Mouse (Mus musculus) midbrain, postnatal 0 days (tissue): ENCODE data around the gene Zfp449. TPM values are rescaled to one million over a fixed set of nuclear protein-coding genes. Genes with fewer than 3 reads are reported as not detected.
"Not testable (repeated sequence)": the region's sequence is repeated elsewhere in the genome, so short reads cannot be mapped to it uniquely, and the experiment has no call there.

ENCODE experiments used
- ATAC-seq: fragments of 200-750 bp; cut with Nextera tagmentation; 2 replicates; pipeline ENCODE4 v1.8.0; 2017; ENCODE audit warnings: moderate number of reproducible peaks, mild to moderate bottlenecking, moderate TSS enrichment, moderate library complexity; ENCODE audit not compliant: low FRiP score
- DNase-seq: peaks from one replicate; pipeline ENCODE4 v3.0.0-alpha.2; 2015; ENCODE audit warnings: low spot score
- H3K27ac ChIP-seq: fragments of 300-500 bp; sonication (generic); 2 replicates; pipeline ENCODE4 v1.5.1; 2014; ENCODE audit warnings: low read depth, mild to moderate bottlenecking, low read length, mixed read lengths
- H3K27me3 ChIP-seq: fragments of 300-500 bp; sonication (generic); 2 replicates; pipeline ENCODE4 v1.6.1; 2014; ENCODE audit warnings: low read length, control low read depth, mixed read lengths; ENCODE audit not compliant: insufficient read depth
- H3K36me3 ChIP-seq: fragments of 300-500 bp; sonication (generic); 2 replicates; pipeline ENCODE4 v1.6.1; 2014; ENCODE audit warnings: low read length, control low read depth, mixed read lengths; ENCODE audit not compliant: insufficient read depth
- H3K4me1 ChIP-seq: fragments of 300-500 bp; sonication (generic); 2 replicates; pipeline ENCODE4 v1.6.1; 2014; ENCODE audit warnings: mild to moderate bottlenecking, control low read depth, antibody characterized with exemption, low read length, mixed read lengths; ENCODE audit not compliant: insufficient read depth
- H3K4me2 ChIP-seq: fragments of 300-500 bp; sonication (generic); 2 replicates; pipeline ENCODE4 v1.6.1; 2014; ENCODE audit warnings: low read depth, mild to moderate bottlenecking, low read length, mixed read lengths; ENCODE audit not compliant: poor library complexity, severe bottlenecking
- H3K4me3 ChIP-seq: fragments of 300-500 bp; sonication (generic); 2 replicates; pipeline ENCODE4 v1.5.1; 2014; ENCODE audit warnings: low read depth, mild to moderate bottlenecking, low read length, moderate library complexity
- H3K9ac ChIP-seq: fragments of 300-500 bp; sonication (generic); replicated peaks from 2 replicates; pipeline ENCODE4 v1.6.1; 2014; ENCODE audit warnings: mild to moderate bottlenecking, low read length, moderate library complexity, mixed read lengths; ENCODE audit not compliant: poor library complexity, severe bottlenecking
- H3K9me3 ChIP-seq: fragments of 300-500 bp; sonication (generic); 2 replicates; pipeline ENCODE4 v1.6.1; 2016; ENCODE audit warnings: low read length, control low read depth
- CTCF ChIP-seq: IDR thresholded peaks from 2 replicates; pipeline ENCODE4 v1.5.1; 2016; ENCODE audit warnings: antibody characterized with exemption, mild to moderate bottlenecking
- WGBS: fragments of 180-500 bp; shearing (Covaris S2); extraction: QIAGEN DNeasy Blood & Tissue Kit; methylation state at CpG from one replicate; pipeline ENCODE4 v1.1.7; 2014; 5-methylcytosine and 5-hydroxymethylcytosine counted together
- polyA plus RNA-seq: library from polyadenylated mRNA; unstranded; fragments of >200 nt; fragmentation: Nextera tagmentation; extraction: Ambion mirVana; gene quantifications from 2 replicates; pipeline ENCODE4 v1.2.1, GENCODE M21; 2015
- total RNA-seq: library from RNA; depleted of rRNA; stranded (reverse); fragments of >200 nt; gene quantifications from 2 replicates; pipeline ENCODE4 v1.2.3, GENCODE M21; 2014

Gene Zfp449
- total and polyA plus RNA-seq, 2 experiments from 2014 or later = 3.4 to 5.3 TPM

DNA sequence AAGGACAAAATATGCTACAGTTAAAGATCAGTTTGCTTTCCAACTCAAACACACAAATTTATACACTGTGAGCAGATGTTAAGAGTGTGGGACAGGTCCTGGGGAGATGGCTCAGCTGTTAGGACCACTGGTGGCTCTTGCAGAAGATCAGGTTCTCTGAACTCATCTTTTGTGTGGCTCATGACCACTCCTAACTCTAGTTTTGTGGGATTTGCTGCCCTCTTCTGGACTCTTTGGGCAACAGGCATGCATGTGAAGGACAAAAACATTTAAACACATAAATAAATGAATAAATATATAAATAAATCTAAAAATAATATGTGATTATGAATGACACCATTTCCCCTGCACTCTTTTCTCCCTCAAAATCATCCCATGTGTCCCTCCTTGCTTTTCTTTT lies 5.9 kb upstream of the Zfp449 start:
- peak; percentile 55 for DNase-seq
- H3K27ac ChIP-seq = no peak overlapping the region
- no peak overlapping the region for H3K9ac ChIP-seq
- H3K9me3 ChIP-seq = no peaks in the 10 kb centered on the region
- no peaks in the 10 kb centered on the region for H3K36me3 ChIP-seq
- TF ChIP-seq CTCF = peak; percentile 65
- H3K27me3 ChIP-seq = no peaks in the 10 kb centered on the region
- ATAC-seq = no peak
- no peaks in the 10 kb centered on the region for H3K4me1 ChIP-seq
- H3K4me2 ChIP-seq = no peak overlapping the region
- no peak overlapping the region for H3K4me3 ChIP-seq

DNA sequence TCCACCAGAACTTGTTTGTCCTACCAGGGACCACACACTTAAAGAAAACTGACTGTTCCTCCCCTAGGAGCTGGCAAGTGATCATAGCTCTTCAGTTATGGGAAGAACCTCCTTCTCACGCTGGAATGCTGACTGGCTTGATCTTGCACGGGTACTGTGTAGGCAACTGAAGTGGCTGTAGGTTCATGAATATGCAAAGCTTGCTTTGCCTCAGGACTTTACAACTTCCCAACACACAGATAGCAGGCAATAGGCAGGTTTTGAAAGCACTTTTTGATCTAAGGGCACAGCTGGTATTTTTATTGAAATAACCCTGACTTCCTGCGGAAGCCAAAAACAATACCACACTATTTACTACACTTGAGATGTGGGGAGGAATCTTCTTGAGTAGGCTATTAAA lies 3.3 kb upstream of the Zfp449 start:
- H3K9me3 ChIP-seq = no peaks in the 10 kb centered on the region
- no peaks in the 10 kb centered on the region for H3K27me3 ChIP-seq
- no peak for DNase-seq
- no peak overlapping the region for H3K4me2 ChIP-seq
- no peak for TF ChIP-seq CTCF
- H3K27ac ChIP-seq = no peak overlapping the region
- H3K4me3 ChIP-seq = no peak overlapping the region
- no peaks in the 10 kb centered on the region for H3K36me3 ChIP-seq
- 72% methylated on average over 3 of the region's 3 CpGs for WGBS
- no peaks in the 10 kb centered on the region for H3K4me1 ChIP-seq
- ATAC-seq = no peak
- H3K9ac ChIP-seq = no peak overlapping the region

DNA sequence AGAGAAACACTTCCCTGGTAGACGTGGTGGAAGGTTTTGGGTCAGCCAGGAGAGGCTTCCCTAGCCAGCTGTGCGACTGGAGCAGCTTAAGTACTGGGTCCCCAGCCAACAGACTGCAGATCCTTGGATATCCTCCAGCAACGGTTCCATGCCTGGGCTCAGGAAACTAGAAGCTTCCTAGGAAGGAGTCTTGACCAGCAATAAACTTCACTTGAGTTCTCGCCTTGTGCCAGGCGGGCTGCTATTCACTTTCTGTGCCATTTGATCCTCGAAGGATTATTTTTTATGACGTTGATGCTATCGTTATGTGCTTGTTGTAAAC lies 693 bp downstream of the Zfp449 start:
- Histone ChIP-seq H3K27ac (no peak overlapping the region), H3K4me1 (no peaks in the 10 kb centered on the region), H3K4me2 (peak overlapping the region; percentile 54), H3K4me3 (peak overlapping the region; percentile 51), H3K9ac (peak overlapping the region; percentile 46), H3K27me3 (no peaks in the 10 kb centered on the region), H3K9me3 (no peaks in the 10 kb centered on the region), H3K36me3 (no peaks in the 10 kb centered on the region)
- ATAC-seq (peak; percentile 57; the same call in 1 of the 2 replicates), DNase-seq (peak; percentile 55)
- TF ChIP-seq CTCF = no peak
- 54% methylated on average over 8 of the region's 8 CpGs for WGBS

DNA sequence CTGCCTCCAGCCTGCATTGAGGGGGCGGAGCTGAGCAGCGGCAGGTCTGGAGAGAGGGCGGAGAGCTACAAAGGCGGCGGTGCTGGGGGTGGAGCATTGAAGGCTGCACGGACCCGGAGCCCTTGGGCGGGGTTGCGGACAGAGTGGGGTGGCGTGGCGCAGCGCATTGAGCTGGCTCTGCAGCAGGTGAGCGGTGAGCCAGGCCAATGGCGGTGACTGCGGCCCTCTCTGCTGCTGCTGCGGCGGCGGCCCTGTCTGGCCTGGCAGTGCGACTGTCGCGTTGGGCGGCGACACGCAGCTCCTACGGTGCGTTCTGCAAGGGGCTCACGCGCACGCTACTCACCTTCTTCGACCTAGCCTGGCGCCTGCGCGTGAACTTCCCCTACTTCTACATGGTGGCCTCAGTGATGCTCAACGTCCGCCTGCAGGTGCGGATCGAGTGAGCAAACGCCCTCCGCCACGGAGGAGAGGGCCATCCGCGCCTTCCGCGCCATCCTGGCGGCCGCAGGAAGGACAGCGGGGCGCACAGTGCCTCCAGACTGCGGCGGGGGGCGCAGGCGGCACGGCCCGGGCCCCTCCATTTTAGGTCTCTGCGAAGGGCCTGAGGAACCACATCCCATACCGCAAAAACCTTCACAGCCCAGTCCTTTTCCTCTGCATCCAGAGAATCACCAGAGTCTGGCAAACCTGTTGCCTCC lies 28.4 kb downstream of the Zfp449 start, which contains the start of gene Smim10l2a:
Gene Smim10l2a (plus strand): TSS at position 156 of the 698 bp plus-strand sequence.
- 25% methylated on average over 36 of the region's 56 CpGs for WGBS
- Histone ChIP-seq H3K4me3 (peak within 1 kb of the TSS; percentile 42), H3K9ac (peak within 1 kb of the TSS; percentile 60), H3K4me2 (peak within 1 kb of the TSS; percentile 49), H3K27ac (peak within 1 kb of the TSS; percentile 73; the same call in 1 of the 2 replicates)
- peak; percentile 61 for DNase-seq
- not testable (repeated sequence) for H3K27me3 ChIP-seq, H3K4me1 ChIP-seq, H3K36me3 ChIP-seq, H3K9me3 ChIP-seq
- ATAC-seq = peak; percentile 90

DNA sequence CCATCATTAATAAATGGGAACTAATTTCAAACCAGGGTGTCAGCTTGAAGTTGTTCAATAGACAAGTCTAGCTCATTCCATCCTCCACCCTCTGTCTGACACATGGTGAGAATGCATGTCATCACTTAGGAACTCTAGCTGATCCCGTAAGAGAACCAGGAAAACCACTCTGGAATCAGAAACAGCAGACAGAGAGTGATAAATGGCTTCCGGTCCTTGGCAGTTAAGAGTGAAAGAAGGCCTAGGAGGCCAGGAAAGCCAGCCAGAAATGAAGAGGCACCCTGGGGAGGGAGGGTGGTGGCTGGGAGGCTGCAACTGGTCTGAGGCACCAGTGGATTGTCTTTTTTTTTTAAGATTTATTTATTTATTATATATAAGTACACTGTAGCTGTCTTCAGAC lies 34.7 kb downstream of the Zfp449 start:
- no peaks in the 10 kb centered on the region for H3K9me3 ChIP-seq
- H3K4me3 ChIP-seq = no peak overlapping the region
- no peak overlapping the region for H3K27ac ChIP-seq
- no peak for TF ChIP-seq CTCF
- no peak overlapping the region for H3K4me2 ChIP-seq
- H3K4me1 ChIP-seq = no peaks in the 10 kb centered on the region
- ATAC-seq (no peak), DNase-seq (no peak)
- no peaks in the 10 kb centered on the region for H3K36me3 ChIP-seq
- no peak overlapping the region for H3K9ac ChIP-seq
- H3K27me3 ChIP-seq = no peaks in the 10 kb centered on the region
- WGBS = 91% methylated on average over 2 of the region's 2 CpGs

DNA sequence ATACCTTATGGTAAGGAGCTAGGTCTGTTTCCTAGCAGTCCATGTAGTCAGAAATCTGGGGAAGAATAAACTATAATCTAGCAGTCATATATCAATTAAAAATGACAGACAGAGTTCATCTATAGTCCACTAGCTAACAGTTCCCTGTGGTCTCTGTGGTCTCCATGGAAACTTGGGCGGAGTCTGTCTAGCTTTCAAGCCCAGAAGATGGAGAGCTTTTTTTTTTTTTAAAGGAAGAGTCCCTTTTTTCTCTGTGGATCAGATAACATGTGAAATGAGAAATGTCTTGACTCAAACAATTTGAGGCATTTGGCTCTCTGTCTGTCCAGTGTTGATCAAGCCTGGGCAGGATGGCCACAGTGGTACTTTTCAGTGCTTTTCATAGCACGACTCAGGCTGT lies 37.9 kb downstream of the Zfp449 start:
- no peak for TF ChIP-seq CTCF
- WGBS = 77% methylated on average over 2 of the region's 2 CpGs
- DNase-seq (no peak), ATAC-seq (no peak)
- H3K27me3 ChIP-seq = no peaks in the 10 kb centered on the region
- no peaks in the 10 kb centered on the region for H3K9me3 ChIP-seq
- H3K4me1 ChIP-seq = no peaks in the 10 kb centered on the region
- H3K36me3 ChIP-seq = no peaks in the 10 kb centered on the region
- H3K4me2 ChIP-seq = no peak overlapping the region
- H3K27ac ChIP-seq = no peak overlapping the region
- no peak overlapping the region for H3K4me3 ChIP-seq
- H3K9ac ChIP-seq = no peak overlapping the region
